Mouse (Mus musculus) kidney, postnatal 4 days (tissue): ENCODE results near the gene Trib2.

Source experiments
- DNase-seq, 2 experiments: peaks; one replicate each; pipeline ENCODE4 v3.0.0; 2021; ENCODE audit warnings: mixed read lengths in 2 of 2

The Trib2 gene

GRCm38 (mm10) chr12:15813819-15814165, 2.9 kb downstream of the Trib2 start:
- DNase-seq = peak in 1 of 2 experiments; percentile 25

DNA sequence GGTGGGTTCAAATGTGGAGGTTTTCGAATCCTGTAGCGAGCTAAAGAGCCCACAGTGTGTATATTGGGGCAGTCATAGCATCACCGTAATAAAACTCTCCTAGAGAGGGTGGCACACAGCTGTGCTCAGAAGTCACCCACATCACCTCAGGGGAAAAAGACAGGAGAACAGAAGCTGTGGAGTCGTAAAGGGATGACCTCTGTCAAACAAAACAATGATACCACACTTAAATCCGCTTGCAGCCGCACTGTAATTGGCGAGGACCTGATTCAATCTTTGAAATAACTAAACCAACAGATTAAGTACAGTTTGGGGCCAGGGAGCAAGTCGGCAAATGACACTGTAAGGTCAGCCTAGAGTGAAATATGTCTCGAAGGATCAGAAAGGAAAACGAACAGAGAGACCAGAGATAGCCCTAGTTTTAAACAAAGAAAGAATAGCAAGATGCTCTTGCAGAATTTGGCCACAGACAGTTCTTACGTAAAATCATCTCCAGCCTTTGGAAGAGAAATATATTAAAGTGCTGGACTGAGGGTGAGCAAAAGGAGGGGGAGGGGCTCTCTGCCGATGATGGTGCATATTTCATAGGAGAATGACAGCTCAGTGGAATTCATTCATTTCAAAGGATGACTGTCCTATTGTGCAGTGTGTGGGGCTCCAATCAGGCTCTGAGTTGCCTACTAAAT, 3.4 kb downstream of the Trib2 start:
- peak; percentile 48 to 66 for DNase-seq

GRCm38 (mm10) chr12:15812139-15812962, 4.4 kb downstream of the Trib2 start:
- peak; percentile 48 to 58 for DNase-seq

GRCm38 (mm10) chr12:15811682-15812081, 5.0 kb downstream of the Trib2 start:
- DNase-seq = peak; percentile 39 to 54

DNA sequence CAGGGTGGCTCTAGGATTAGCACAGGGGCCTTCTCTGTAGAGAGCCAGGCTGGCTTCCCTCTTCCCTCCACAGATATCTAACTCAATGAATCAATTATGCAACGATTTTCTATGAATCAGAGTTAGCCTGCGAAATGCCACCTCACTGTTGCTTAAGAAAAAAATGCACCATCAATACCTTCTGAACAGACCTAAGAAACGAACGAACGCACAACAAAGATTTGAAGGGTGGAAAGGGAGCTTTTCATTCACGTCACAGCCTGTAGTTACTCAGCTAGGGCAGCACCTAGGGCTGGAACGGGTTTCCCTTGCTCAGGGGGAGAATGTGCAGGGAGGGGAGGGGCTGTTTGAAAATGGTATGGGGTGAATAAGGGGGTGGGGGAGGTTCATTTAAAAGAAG, 5.8 kb downstream of the Trib2 start:
- no peak for DNase-seq

- DNase-seq = peak in 1 of 2 experiments; percentile 34
Observed at GRCm38 (mm10) chr12:15809657-15810056, 7.1 kb downstream of the Trib2 start.

GRCm38 (mm10) chr12:15809249-15809648, 7.5 kb downstream of the Trib2 start:
- DNase-seq = no peak

GRCm38 (mm10) chr12:15808186-15808800, 8.4 kb downstream of the Trib2 start:
- no peak for DNase-seq

GRCm38 (mm10) chr12:15804931-15805331, 11.8 kb downstream of the Trib2 start:
- DNase-seq = no peak

DNA sequence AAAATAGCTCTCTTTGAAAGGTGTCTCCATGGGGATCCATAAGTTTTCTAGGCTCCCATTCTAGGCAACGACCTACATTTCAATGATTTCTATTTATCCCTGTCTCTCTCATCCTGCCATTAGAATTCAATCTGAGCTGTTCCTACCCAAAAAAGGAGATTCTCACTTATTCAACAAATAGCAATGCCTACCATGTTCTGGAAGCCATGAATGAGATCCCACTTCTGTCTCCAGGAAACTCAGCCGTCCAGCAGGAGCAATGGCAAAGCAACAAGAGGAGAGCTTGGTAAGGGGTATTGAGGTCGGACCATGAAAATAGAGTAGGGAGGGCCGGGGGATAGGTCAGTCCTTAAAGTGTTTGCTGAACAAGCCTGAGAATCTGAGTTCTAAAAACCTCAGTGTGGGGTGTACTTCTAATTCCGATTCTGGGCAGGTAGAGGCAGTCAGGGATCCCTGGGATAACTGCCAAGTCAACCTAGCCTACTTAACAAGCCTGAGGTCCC, 12.7 kb downstream of the Trib2 start:
- DNase-seq = no peak

GRCm38 (mm10) chr12:15801571-15801930, 15.2 kb downstream of the Trib2 start:
- no peak for DNase-seq

DNA sequence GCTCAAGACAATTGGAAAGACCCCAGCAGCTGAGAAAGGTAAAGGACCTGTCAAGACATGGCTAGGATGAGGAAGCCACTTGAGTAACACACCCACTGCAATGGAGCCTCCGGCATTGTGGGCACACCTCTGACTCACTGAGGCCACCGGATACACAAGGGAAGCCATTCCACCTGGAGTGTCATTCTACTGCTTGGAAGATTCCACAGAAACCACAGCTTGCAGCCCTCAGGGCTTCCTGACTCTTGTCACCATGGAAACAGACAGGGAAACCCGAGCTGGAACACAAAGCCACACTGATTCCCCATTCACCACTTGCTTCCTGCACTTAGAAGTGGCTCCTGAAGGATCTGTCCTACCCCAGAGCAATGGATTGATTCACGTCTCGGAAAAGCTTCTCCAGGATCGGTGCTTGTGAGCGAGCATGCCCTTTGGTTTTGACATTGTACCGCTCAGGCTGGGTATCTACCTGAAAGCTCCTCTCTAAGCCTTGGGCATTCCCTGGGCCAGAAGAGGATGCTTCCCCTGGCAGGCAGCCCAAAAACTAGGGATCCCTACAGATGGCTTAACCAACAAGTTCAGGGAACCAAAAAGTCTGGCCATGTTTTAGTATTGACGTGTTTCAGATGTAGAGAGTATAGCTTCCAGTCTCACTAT, 15.7 kb downstream of the Trib2 start:
- peak in 1 of 2 experiments; percentile 42 for DNase-seq

DNA sequence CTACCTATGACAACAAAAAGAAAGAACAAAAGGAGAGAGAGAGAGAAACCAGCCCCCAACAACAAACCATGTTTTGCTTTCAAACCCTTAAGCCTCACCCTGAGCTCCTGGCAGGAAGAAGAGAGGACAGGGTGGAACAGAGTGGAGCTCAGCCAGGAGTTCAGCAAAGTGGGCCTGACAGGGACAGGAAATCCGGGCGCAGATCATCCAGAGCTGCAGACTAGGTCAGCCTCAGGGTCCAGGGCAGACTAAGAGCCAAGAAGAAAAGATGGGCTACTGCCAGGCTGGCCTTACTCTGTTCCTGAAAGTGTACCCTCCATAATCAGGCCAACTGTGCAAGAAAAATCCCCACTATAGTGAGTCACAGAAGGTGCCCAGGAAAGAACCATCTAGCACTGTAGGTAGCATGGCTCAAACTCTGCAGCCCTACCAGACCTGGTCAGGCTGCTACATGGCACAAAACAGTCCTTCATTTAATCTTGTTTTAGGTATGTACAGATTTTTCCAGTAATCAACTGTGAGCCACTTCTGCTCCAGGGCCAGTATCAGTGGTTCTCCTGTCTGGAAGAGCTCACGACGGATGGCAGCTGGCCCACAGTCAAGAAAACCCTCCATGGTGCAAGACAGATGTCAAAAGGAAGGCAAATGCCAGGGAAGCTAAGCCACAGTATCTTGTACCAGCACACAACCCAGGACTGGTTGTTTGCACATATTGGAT, 16.4 kb downstream of the Trib2 start:
- peak; percentile 30 to 44 for DNase-seq

DNA sequence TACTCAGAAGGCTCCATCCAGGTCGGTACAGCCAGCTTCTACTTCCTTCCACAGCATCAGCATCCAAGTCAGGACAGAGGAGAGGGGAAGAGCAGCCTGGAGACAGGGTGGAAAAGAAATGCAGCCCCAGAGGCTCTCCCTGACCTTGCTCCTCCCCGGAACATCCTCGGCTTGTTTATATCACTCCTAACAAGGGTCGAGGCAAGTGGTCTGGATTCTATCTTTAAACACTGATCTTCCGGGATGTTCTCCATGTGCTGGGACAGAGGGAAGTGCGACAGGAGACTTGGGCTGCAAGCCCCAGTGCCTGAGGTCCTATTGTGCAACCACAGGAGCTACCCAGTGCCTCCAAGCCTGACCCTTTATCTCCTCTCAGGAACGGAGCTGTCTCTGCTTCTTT, 18.7 kb downstream of the Trib2 start:
- DNase-seq = no peak

- DNase-seq = no peak
Observed at GRCm38 (mm10) chr12:15795886-15796285, 20.8 kb downstream of the Trib2 start.

- no peak for DNase-seq
Observed at GRCm38 (mm10) chr12:15793336-15793735, 23.4 kb downstream of the Trib2 start.

DNA sequence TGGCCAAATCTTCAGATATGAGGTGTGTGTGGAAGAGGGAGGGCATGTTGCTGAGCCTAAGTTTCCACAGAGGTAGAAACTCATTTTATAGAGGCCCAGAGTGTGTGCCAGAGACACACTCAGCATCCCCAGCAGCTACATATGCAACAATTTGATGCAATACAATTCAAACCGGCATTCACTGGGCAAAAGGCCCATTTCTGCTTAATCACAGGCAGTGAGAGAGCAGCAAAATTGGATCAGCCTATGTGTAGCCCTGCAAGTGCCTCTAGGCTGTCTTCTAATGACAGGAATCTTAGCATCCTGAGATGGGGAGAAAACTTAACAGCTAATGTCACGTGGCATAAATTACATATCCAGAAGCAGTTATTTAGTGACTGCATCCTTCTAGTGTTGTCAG, 26.5 kb downstream of the Trib2 start:
- DNase-seq = no peak

GRCm38 (mm10) chr12:15777047-15777446, 39.7 kb downstream of the Trib2 start:
- DNase-seq = no peak

DNA sequence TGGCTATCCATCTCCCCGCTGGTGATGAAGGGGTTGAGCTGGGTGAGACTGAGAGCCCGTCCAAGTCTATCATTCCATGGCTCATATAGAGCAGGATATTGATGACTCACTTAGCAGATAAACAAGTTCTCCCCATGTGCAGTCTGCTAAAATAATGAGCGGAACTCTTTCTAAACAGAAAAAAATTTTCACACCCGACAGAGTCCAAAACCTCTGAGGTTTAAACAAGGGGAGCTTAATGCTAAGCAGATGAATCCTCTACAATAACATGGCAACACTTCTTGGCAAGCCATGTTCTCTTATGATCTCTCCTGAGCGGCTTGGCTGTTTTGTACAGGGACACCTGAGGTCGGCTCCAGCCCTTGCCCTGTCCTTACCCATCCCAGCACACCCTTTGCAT, 45.0 kb downstream of the Trib2 start:
- DNase-seq = no peak

DNA sequence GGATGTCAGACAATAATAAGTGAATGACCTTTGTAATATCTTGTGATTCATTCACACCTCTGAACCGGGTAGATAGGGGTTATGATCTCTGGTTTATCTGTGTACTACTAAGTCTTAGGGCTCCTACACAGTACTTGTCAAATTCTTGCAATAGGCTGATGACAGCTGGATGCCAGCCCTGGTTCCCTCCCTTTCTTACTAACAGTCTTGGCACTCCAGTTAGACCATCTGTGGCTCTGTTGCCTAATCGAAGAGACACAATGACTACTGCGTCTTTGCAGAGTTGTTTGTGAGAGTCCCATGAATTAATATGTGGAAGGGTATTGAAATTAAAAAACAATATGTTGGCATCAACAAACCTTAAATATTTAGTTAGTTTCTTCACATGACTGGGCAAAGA, 48.2 kb downstream of the Trib2 start:
- no peak for DNase-seq

DNA sequence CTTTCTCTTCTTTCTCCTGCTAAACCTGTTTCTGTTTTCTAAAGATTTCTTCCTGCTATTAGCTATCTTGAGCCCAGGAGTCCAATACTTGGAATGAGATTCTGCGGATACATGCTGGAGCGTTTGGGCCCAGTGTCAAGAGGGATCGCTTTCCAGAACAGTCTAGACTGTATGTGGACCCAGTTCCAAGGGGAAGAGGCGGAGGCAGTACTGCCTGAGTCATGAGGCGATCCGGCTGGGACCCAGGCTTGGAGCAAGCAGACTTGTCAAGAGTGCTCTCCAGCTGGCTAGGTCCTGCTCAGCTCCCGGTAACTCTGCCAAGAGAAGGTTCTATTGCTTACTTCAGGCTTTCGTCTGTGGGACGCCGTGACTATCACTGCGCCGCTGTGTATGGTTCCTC, 50.7 kb downstream of the Trib2 start:
- DNase-seq = peak; percentile 73 to 81

DNA sequence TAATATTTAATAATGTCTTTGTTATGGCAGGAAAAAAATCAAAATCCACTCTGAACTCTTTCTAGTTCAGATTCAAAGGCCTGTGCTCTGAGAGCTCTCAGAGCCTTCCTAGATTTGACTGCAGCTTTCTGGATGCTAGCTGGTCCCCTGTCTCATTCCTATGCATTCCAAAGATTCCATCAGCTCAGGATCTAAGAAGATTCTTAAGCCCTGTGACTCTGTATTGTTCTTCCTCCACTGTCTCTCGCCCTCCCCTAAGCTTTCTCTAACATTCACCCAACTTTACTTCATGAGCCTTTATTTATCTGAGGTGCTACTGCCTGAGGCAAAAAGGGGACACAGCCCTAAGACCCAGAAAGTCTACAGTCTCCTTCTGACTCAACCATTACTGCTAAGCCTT, 51.5 kb downstream of the Trib2 start:
- no peak for DNase-seq
